Mouse (Mus musculus): Measurements from ENCODE around the gene Lrrc43. TPM values are rescaled to one million over a fixed set of nuclear protein-coding genes. Genes with fewer than 3 reads are reported as not detected.
"Not testable (repeated sequence)": the region's sequence is repeated elsewhere in the genome, so short reads cannot be mapped to it uniquely, and the experiment has no call there.

Lrrc43 gene
- 1 to 10 TPM; 1.3 to 1.7 TPM for total RNA-seq (2021)

DNA sequence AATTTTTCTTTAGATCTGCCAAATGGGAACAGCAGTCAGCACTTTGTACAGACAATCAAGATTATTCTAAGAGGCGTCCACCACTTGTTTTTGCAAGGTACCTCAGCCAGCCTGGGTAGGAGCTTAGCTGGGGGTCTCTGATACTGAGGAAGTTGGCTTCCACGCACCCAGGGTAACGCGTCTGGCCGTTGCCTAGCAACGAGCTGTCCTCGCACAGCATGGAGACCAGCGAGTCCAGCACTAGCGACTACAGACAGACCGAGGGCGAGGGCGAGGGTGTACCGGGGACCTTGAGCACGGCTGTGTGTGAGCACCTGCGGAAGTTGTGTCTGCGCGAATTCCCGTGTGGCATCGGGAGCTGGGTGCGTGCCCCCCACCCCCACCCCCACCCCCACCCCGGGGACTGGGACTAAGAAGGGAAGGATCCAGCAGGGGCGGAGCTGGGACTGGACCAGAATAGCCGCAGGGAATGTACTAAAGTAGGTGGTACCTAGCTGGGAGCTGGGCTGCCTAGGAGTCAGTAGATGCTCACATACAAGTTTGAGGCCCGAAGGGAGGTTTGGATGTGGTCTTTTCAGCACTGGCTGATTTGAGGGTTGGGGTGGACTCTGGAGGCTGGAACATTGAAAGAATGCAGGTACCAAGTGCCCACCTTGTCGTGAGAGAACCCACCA is at the start of gene Lrrc43, which contains the start of gene Il31:
Lrrc43 (plus strand) TSS at position 194 of the 674 bp plus-strand sequence.
Il31 (minus strand) TSS at position 378 of the 674 bp plus-strand sequence.
- DNase-seq = peak; percentile 40
- intact Hi-C loops (cut with DNase I) = no loop called here

DNA sequence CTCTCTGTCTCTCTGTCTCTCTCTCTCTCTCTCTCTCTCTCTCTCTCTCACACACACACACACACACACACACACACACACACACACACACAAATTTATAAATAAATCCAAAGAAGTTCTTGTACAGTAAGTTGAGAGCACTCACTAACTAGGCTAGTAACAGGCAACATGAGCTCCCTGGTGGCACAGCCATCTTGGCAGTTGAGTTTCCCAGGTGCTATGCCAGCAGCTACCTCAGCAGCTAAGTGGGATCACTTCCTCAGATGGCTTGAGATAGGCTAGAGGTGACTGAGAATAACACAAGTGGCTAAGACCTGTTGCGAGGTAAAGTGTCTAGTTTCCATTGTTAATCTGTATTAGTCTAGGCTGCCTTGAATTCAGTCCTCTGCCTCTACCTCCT is 49.8 kb upstream of the Lrrc43 start:
- no peak for DNase-seq
- intact Hi-C loops (cut with DNase I) = no loop called here

DNA sequence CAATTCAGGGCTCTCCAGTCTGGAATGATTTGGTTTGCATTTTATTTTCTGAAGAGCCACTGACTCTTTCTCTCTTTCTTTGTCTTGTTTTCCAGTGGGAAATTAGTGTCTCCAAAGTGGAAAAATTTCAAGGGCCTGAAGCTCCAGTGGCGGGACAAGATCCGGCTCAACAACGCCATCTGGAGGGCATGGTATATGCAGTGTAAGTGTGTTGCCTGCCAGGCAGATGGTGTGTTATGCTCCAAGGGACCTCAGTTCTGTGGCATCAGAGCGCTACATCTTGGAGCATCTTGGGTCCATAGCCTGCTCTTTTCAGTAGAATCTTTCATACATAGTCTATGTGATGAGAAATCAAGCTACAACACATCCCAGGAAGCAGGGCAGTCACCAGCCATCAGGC is 49.2 kb upstream of the Lrrc43 start:
- peak; percentile 60 for DNase-seq
- intact Hi-C loops (cut with DNase I) = loop anchor here (5.0 kb wide), 2 partner anchors 63 to 188 kb away; partner anchors contain the start of gene Wdr66

GRCm38 (mm10) chr5:123440664-123441063 is 48.4 kb upstream of the Lrrc43 start:
- intact Hi-C loops (cut with DNase I) = loop anchor here (5.0 kb wide), 2 partner anchors 63 to 188 kb away; partner anchors contain the start of gene Wdr66
- no peak for DNase-seq

DNA sequence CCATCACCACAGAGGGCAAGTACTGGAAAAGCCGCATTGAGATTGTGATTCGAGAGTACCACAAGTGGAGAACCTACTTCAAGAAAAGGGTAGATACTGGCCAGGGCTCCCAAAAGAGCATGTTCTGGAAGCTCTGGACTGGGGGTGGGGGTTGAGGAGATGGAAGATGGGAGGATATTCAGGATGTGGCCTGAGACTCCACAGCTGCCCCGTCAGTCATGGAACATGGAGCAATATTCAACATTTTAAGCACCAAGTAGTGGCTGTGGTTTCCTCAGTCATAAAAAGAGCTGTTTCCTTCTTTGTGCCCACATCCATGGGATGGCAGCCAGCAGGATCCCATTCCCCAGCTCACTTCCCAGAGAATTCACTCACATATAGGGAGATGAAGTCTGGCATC is 46.8 kb upstream of the Lrrc43 start:
- DNase-seq = no peak
- intact Hi-C loops (cut with DNase I) = loop anchor here (5.0 kb wide), 2 partner anchors 65 to 190 kb away; partner anchors contain the start of gene Wdr66

GRCm38 (mm10) chr5:123444069-123444468 is 45.0 kb upstream of the Lrrc43 start:
- DNase-seq = peak; percentile 66
- intact Hi-C loops (cut with DNase I) = loop anchor here (2.0 to 5.0 kb wide), 3 partner anchors 55 to 192 kb away; partner anchors contain the start of gene Wdr66

DNA sequence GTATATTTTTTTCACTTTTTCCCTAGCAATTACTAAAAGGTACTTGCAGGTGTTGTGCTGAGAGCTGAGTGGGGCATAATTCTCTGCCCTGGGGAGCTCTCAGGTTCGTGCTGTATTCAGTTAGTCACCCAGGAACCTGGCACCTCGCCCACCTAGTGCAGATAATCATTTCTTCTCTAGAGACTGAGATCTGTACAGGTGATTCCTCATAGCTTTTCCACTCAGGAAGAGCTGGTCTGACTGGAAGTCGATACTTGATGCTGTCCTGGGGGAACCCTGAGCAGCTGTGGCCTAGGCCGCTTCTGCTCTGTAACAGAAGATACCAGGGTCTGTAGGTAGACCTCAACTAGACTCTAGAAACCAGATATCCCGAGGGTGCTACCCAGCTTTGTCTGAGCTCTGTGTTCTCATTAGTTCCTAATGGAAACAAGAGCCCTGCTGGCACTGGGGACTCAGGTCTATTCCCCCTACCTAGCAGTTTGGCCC is 44.2 kb upstream of the Lrrc43 start:
- no peak for DNase-seq
- intact Hi-C loops (cut with DNase I) = loop anchor here (2.0 to 5.0 kb wide), 3 partner anchors 54 to 193 kb away; partner anchors contain the start of gene Wdr66

DNA sequence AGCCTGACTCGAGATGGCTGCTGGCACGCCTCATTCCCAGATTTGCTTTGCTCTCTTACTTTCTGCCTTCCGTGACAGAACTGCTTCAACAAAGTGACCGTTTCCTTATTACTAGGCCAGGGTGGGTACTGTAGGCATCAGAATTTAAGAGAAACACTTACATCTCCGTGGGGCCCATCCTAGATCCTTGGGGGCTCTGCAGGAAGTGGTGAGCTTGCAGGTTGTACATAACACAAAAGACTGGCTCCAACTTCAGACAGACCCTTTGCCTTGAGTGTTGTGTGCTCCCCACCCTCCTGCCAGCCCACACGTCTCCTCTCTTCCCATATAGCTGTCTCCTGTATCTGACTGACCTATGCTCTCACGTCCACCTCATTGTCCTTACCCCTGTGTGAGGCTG is 37.2 kb upstream of the Lrrc43 start:
- intact Hi-C loops (cut with DNase I) = no loop called here

GRCm38 (mm10) chr5:123461420-123461819 is 27.7 kb upstream of the Lrrc43 start:
- DNase-seq = peak; percentile 17
- intact Hi-C loops (cut with DNase I) = no loop called here

More for the DNA sequence above, 37.2 kb upstream of the Lrrc43 start:
- no peak for DNase-seq

- intact Hi-C loops (cut with DNase I) = no loop called here
- DNase-seq = no peak
Observed at GRCm38 (mm10) chr5:123464638-123465037, 24.5 kb upstream of the Lrrc43 start.

- intact Hi-C loops (cut with DNase I) = no loop called here
Observed at GRCm38 (mm10) chr5:123470784-123471400, 18.2 kb upstream of the Lrrc43 start.

DNA sequence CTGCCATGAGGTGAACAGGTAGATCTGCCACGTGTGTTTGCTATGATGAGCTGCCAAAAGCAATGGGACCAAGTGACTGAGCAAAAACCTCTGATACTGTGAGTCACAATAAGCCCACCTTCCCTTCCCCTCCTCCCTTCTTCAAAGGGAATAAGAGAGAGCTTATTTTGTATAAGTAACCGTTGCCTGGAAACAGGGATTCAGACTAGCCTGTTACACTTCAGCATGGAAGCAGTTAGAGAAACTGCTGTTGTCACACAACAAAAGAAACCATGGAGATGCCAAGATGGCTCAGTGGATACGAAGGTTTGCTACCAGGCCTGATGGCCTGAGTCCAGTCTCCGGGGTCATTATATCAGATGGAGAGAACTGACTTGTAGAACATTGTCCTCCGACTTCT is 15.3 kb upstream of the Lrrc43 start:
- no peak for DNase-seq
- intact Hi-C loops (cut with DNase I) = no loop called here

More at GRCm38 (mm10) chr5:123470784-123471400, 18.2 kb upstream of the Lrrc43 start:
- DNase-seq = no peak

DNA sequence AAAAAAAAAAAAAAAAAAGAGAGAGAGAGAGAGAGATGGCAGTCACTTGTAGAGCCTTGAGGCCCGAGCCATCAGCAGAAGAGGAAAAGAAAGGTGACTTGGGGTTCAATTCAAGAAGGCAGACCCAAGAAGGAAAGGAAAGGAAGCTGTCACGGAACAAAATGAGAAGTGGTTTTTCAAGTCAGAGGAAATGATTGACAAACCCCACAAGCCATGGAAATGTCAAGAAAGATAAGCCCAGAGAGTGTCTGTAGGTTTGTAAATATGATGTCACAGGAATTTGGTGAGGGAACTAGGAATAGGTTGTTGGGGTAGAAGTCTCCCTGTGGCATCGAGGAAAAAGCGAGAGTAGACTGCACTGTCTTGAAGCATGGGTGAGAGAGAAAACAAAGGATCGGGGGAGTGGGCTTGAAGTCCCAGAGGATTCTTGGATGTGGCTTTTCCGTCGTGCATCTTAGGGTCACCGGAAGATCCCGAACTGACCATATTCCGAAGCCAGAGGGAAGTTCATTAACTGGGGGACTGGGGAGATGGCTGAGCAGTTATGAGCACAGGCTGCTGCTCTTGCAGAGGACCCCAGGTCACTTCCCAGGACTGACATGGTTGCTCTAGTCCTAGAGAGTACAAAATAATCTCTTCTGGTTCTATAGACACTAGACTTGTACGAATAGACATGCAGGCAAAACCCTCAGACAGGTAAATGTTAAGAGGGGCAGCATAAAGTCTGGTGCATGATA is 1.3 kb upstream of the Lrrc43 start:
- DNase-seq = no peak
- intact Hi-C loops (cut with DNase I) = no loop called here

DNA sequence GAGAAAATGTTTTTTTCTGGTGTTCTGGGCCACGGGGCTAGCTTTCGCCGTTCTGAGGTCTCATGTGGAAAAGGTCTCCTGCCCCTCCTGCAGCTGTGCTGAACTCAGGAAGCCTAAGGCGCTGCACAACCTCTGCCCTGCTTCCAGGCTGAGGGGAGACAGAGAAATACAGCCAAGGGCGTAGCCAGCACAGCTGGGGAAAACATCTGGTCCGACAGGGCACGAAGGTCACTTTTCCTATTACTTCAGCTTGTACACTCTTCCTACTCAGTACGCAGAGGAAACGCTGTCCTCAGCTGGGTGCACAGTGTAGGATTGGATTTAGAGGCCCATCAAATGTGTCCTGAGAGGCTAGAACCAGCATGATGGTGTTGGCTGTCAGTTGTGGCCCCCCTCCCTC is 830 bp downstream of the Lrrc43 start:
- DNase-seq = no peak
- intact Hi-C loops (cut with DNase I) = no loop called here

- intact Hi-C loops (cut with DNase I) = loop anchor here (2.0 to 10.0 kb wide), 2 partner anchors 55 to 125 kb away; no protein-coding TSS in a partner anchor
- peak; percentile 47 for DNase-seq
Observed at GRCm38 (mm10) chr5:123499717-123500116, 10.6 kb downstream of the Lrrc43 start.

GRCm38 (mm10) chr5:123501973-123502372 is 12.9 kb downstream of the Lrrc43 start:
- intact Hi-C loops (cut with DNase I) = loop anchor here (10.0 kb wide), 1 partner anchor 127 kb away; no protein-coding TSS in a partner anchor
- DNase-seq = no peak

DNA sequence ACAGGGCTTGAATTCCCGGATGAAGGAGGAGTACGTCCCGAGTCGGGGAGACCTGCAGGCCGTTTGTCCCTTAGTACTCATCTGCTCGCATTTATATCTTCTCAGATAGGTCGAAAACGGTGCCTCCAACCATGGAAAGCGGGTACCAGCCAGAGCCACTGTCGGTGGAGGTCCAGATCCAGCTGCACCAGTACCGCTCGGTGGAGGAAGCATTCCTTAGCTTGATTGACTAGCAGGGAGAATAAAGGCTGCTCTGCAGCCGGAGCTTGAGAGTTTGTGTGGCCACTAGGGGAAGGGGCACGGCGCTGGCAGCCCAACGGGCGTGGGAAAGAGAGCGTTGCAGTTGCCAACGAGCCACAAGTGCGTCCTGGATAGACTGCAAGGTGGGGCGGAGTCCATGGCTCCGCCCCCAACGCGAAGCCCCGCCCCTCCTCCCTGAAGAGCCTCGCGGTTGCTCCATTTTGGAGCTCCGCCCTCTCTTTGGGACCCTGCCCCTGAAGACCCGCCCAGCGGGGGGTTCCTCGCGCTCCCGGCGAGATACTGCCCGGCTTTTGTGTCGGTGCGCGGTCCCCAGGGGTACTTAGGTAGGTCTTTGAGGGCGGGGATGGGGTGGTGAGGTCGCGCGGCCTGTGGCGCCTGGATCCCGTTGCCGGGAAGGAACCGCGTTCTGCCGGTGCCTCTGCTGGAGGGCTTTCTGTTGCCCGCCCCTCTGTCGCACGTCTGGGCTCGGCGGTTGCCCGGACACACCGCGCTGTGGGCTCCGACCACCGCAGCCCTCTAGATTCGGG is 19.0 kb downstream of the Lrrc43 start:
- peak; percentile 92 for DNase-seq
- intact Hi-C loops (cut with DNase I) = loop anchor here (5.0 to 10.0 kb wide), 2 partner anchors 133 to 261 kb away; no protein-coding TSS in a partner anchor

GRCm38 (mm10) chr5:123508921-123509320 is 19.8 kb downstream of the Lrrc43 start:
- intact Hi-C loops (cut with DNase I) = loop anchor here (5.0 to 10.0 kb wide), 2 partner anchors 134 to 262 kb away; no protein-coding TSS in a partner anchor
- no peak for DNase-seq

GRCm38 (mm10) chr5:123510160-123510559 is 21.1 kb downstream of the Lrrc43 start, which contains the start of gene B3gnt4:
TSS of gene B3gnt4 (plus strand) at chr5:123510460.
- intact Hi-C loops (cut with DNase I) = no loop called here
- no peak for DNase-seq

DNA sequence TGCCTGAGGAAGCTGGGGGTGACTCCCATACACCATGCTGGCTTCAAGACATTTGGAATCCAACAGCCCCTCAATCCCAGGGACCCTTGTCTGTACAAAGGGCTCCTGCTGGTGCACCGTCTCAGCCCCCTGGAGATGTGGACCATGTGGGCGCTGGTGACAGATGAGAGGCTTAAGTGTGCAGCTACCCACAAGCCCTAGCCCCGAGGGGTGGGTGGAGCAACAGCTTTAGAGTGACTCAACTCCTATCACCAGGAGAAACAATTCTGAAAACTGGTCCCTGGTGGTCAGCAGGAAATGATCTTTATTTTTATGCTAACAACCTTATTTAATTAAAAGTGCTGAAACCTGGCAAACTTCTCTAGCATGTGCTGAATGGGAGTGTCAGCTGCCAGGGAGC is 22.3 kb downstream of the Lrrc43 start:
- DNase-seq; intact Hi-C loops (cut with DNase I): not testable (repeated sequence)
